Mouse (Mus musculus) Patski (cell line): ENCODE data around the gene Tmem205. TPM values are rescaled to one million over a fixed set of nuclear protein-coding genes. Genes with fewer than 3 reads are reported as not detected.

ENCODE experiments used
- ATAC-seq: fragments of 100-300 bp; one replicate; pipeline ENCODE4 v1.8.0; 2021
- CTCF ChIA-PET: fragments of 350-600 bp; sonication (Branson Sonifier 250); formaldehyde crosslinking; loops from one replicate; lab custom pipeline; 2022; ENCODE audit warnings: inconsistent platforms; lab: Charles Lee
- POLR2A ChIA-PET: fragments of 350-600 bp; sonication (Branson Sonifier 250); formaldehyde crosslinking; loops from one replicate; lab custom pipeline; 2022; ENCODE audit warnings: antibody characterized with exemption, inconsistent platforms; lab: Charles Lee
- DNase-seq: peaks from one replicate; pipeline ENCODE4 v3.0.0-alpha.2; 2011; ENCODE audit warnings: low read depth, low spot score
- H3K27me3 ChIP-seq: fragments of 371-371 bp; one replicate; pipeline ENCODE4 v1.5.1; 2021
- CTCF ChIP-seq: fragments of 100-300 bp; IDR thresholded peaks from one replicate; pipeline ENCODE4 v1.5.1; 2021
- in situ Hi-C: fragments of 300-500 bp; cut with MboI; formaldehyde crosslinking; loops from 3 replicates; pipeline ENCODE4 v1.11.1; 2018; ENCODE audit warnings: low pct_unique_long_range_greater_than_20kb, mixed read lengths
- polyA plus RNA-seq: library from polyadenylated mRNA; unstranded; gene quantifications from one replicate; pipeline ENCODE4 v1.2.3, GENCODE M21; 2021

The Tmem205 gene
- polyA plus RNA-seq = 54.8 TPM

GRCm38 (mm10) chr9:21927208-21927753 lies at the start of gene Tmem205, which contains the start of gene Ccdc159:
Gene Tmem205 (minus strand): TSS chr9:21927556.
Gene Ccdc159 (plus strand): TSS chr9:21927471.
- peak; percentile 88 for DNase-seq
- in situ Hi-C loops = no loop called here
- no peaks in the 10 kb centered on the region for H3K27me3 ChIP-seq
- POLR2A ChIA-PET = no interaction called here
- no peak for TF ChIP-seq CTCF
- CTCF ChIA-PET = interaction anchor here (0.9 kb wide), 1 partner anchor 18 kb away, joined by 3 read pairs; no protein-coding TSS in a partner anchor
- peak; percentile 93 for ATAC-seq

GRCm38 (mm10) chr9:21976626-21977175 lies 49.3 kb upstream of the Tmem205 start:
- ChIA-PET POLR2A (no interaction called here), CTCF (no interaction called here)
- TF ChIP-seq CTCF = no peak
- in situ Hi-C loops = no loop called here
- no peaks in the 10 kb centered on the region for H3K27me3 ChIP-seq
- ATAC-seq (no peak), DNase-seq (no peak)

- CTCF ChIA-PET = no interaction called here
- ATAC-seq (no peak), DNase-seq (no peak)
- POLR2A ChIA-PET = interaction anchor here (1.1 kb wide), 1 partner anchor 10 kb away, joined by 3 read pairs; no protein-coding TSS in a partner anchor
- in situ Hi-C loops = no loop called here
- TF ChIP-seq CTCF = no peak
- H3K27me3 ChIP-seq = no peaks in the 10 kb centered on the region
Observed at GRCm38 (mm10) chr9:21969304-21969703, 41.9 kb upstream of the Tmem205 start.

- no peaks in the 10 kb centered on the region for H3K27me3 ChIP-seq
- DNase-seq (no peak), ATAC-seq (no peak)
- POLR2A ChIA-PET = interaction anchor here (1.1 kb wide), 1 partner anchor 10 kb away, joined by 3 read pairs; no protein-coding TSS in a partner anchor
- in situ Hi-C loops = no loop called here
- CTCF ChIA-PET = no interaction called here
- no peak for TF ChIP-seq CTCF
Observed at GRCm38 (mm10) chr9:21968883-21969282, 41.5 kb upstream of the Tmem205 start.

GRCm38 (mm10) chr9:21963417-21963816 lies 36.1 kb upstream of the Tmem205 start, which contains the start of gene Epor:
Gene Epor (minus strand): TSS chr9:21963506.
- TF ChIP-seq CTCF = no peak
- POLR2A ChIA-PET = interaction anchor here (0.5 kb wide), 1 partner anchor 18 kb away, joined by 3 read pairs; no protein-coding TSS in a partner anchor
- no peaks in the 10 kb centered on the region for H3K27me3 ChIP-seq
- in situ Hi-C loops = no loop called here
- CTCF ChIA-PET = interaction anchor here (0.9 to 1.5 kb wide), 2 partner anchors 11 to 25 kb away, joined by 5 read pairs; partner anchors contain the start of gene Rgl3
- DNase-seq (no peak), ATAC-seq (no peak)

GRCm38 (mm10) chr9:21962416-21963059 lies 35.2 kb upstream of the Tmem205 start:
- POLR2A ChIA-PET = no interaction called here

GRCm38 (mm10) chr9:21962010-21962409 lies 34.7 kb upstream of the Tmem205 start:
- TF ChIP-seq CTCF = no peak
- ChIA-PET POLR2A (no interaction called here), CTCF (no interaction called here)
- no peaks in the 10 kb centered on the region for H3K27me3 ChIP-seq
- no peak for DNase-seq
- in situ Hi-C loops = no loop called here
- no peak for ATAC-seq

More at GRCm38 (mm10) chr9:21962416-21963059, 35.2 kb upstream of the Tmem205 start:
- DNase-seq (no peak), ATAC-seq (no peak)
- no peak for TF ChIP-seq CTCF
- in situ Hi-C loops = no loop called here
- CTCF ChIA-PET = no interaction called here
- H3K27me3 ChIP-seq = no peaks in the 10 kb centered on the region

GRCm38 (mm10) chr9:21961366-21961980 lies 34.1 kb upstream of the Tmem205 start:
- H3K27me3 ChIP-seq = no peaks in the 10 kb centered on the region
- ATAC-seq = no peak
- DNase-seq = no peak
- in situ Hi-C loops = no loop called here
- ChIA-PET POLR2A (no interaction called here), CTCF (no interaction called here)
- TF ChIP-seq CTCF = no peak

GRCm38 (mm10) chr9:21960558-21961208 lies 33.3 kb upstream of the Tmem205 start:
- ChIA-PET POLR2A (no interaction called here), CTCF (no interaction called here)
- DNase-seq (no peak), ATAC-seq (no peak)
- in situ Hi-C loops = no loop called here
- H3K27me3 ChIP-seq = no peaks in the 10 kb centered on the region
- no peak for TF ChIP-seq CTCF

- peak; percentile 22 for ATAC-seq
- POLR2A ChIA-PET = no interaction called here
- in situ Hi-C loops = no loop called here
- TF ChIP-seq CTCF = no peak
- no peaks in the 10 kb centered on the region for H3K27me3 ChIP-seq
- CTCF ChIA-PET = no interaction called here
- no peak for DNase-seq
Observed at GRCm38 (mm10) chr9:21960135-21960534, 32.8 kb upstream of the Tmem205 start.
